Mouse (Mus musculus): ENCODE results near the gene Gm11938. TPM values are rescaled to one million over a fixed set of nuclear protein-coding genes. Genes with fewer than 3 reads are reported as not detected.

The Gm11938 gene
- polyA plus RNA-seq, 1 experiment from 2014 or later, result not detected

GRCm38 (mm10) chr11:99556753-99557152 is 46.4 kb downstream of the Gm11938 start, which contains the start of gene Krtap3-2:
Krtap3-2 (minus strand) TSS chr11:99556853.
- no peak within 1 kb of the TSS for H3K4me3 ChIP-seq (ENCODE audit: low read length)
- H3K27ac ChIP-seq (ENCODE audit: low read length), result no peak within 1 kb of the TSS
- H3K9me3 ChIP-seq (ENCODE audit: control insufficient read depth, low read length), result no peaks in the 10 kb centered on the region
- H3K9ac ChIP-seq (ENCODE audit: low read depth, low read length), result no peak within 1 kb of the TSS
- H3K4me2 ChIP-seq (ENCODE audit: low read depth, low read length), result no peak within 1 kb of the TSS
- no peaks in the 10 kb centered on the region for H3K27me3 ChIP-seq (replicated peaks; ENCODE audit: control insufficient read depth, insufficient read depth, low read length)
- WGBS, result 84% methylated on average over 2 of the region's 2 CpGs
- H3K36me3 ChIP-seq (ENCODE audit: control insufficient read depth, insufficient read depth, low read length), result no peaks in the 10 kb centered on the region
- H3K4me1 ChIP-seq (ENCODE audit: control insufficient read depth, insufficient read depth, low read length), result no peaks in the 10 kb centered on the region
- ATAC-seq, result no peak

GRCm38 (mm10) chr11:99556195-99556594 is 46.9 kb downstream of the Gm11938 start:
- no peak for ATAC-seq
- Histone ChIP-seq H3K36me3 (ENCODE audit: control insufficient read depth, insufficient read depth, low read length) (no peaks in the 10 kb centered on the region), H3K9me3 (ENCODE audit: control insufficient read depth, low read length) (no peaks in the 10 kb centered on the region), H3K27me3 (replicated peaks; ENCODE audit: control insufficient read depth, insufficient read depth, low read length) (no peaks in the 10 kb centered on the region), H3K27ac (ENCODE audit: low read length) (no peak overlapping the region), H3K4me3 (ENCODE audit: low read length) (no peak overlapping the region), H3K4me1 (ENCODE audit: control insufficient read depth, insufficient read depth, low read length) (no peaks in the 10 kb centered on the region), H3K4me2 (ENCODE audit: low read depth, low read length) (no peak overlapping the region), H3K9ac (ENCODE audit: low read depth, low read length) (no peak overlapping the region)
- 90% methylated on average over 2 of the region's 2 CpGs for WGBS

Other genes starting within 250 kb of the Gm11938 start
- gene Krt28, start 228.4 kb downstream of the Gm11938 start, polyA plus RNA-seq (2015; fragmentation: Nextera tagmentation; extraction: Ambion mirVana), result 0.07 TPM in 1 of 2 replicates, not detected in the other
- gene Krt10, start 213.9 kb downstream of the Gm11938 start, polyA plus RNA-seq (2015; fragmentation: Nextera tagmentation; extraction: Ambion mirVana), result 15.5 and 16.4 TPM in 2 replicates
- not detected in 2 replicates for gene Krt12, start 181.0 kb downstream of the Gm11938 start, polyA plus RNA-seq (2015; fragmentation: Nextera tagmentation; extraction: Ambion mirVana)
- 101 and 110 TPM in 2 replicates for gene Krt20, start 165.2 kb downstream of the Gm11938 start, polyA plus RNA-seq (2015; fragmentation: Nextera tagmentation; extraction: Ambion mirVana)
- gene Krt23, start 110.2 kb downstream of the Gm11938 start, polyA plus RNA-seq (2015; fragmentation: Nextera tagmentation; extraction: Ambion mirVana), result 18.4 and 19.6 TPM in 2 replicates
- gene Krt39, start 82.0 kb downstream of the Gm11938 start, polyA plus RNA-seq (2015; fragmentation: Nextera tagmentation; extraction: Ambion mirVana), result not detected in 2 replicates
- not detected in 2 replicates for gene Krt40, start 60.1 kb downstream of the Gm11938 start, polyA plus RNA-seq (2015; fragmentation: Nextera tagmentation; extraction: Ambion mirVana)
- not detected in 2 replicates for gene Krtap3-3, start 52.4 kb downstream of the Gm11938 start, polyA plus RNA-seq (2015; fragmentation: Nextera tagmentation; extraction: Ambion mirVana)
- gene Krtap3-2, start 46.5 kb downstream of the Gm11938 start, polyA plus RNA-seq (2015; fragmentation: Nextera tagmentation; extraction: Ambion mirVana), result not detected in 2 replicates
- gene Gm11939, start 43.8 kb downstream of the Gm11938 start, polyA plus RNA-seq (2015; fragmentation: Nextera tagmentation; extraction: Ambion mirVana), result not detected in 2 replicates
- gene Krtap3-1, start 36.7 kb downstream of the Gm11938 start, polyA plus RNA-seq (2015; fragmentation: Nextera tagmentation; extraction: Ambion mirVana), result not detected in 2 replicates
- not detected in 2 replicates for gene Krtap1-5, start 22.3 kb downstream of the Gm11938 start, polyA plus RNA-seq (2015; fragmentation: Nextera tagmentation; extraction: Ambion mirVana)
- not detected in 2 replicates for gene Krtap1-4, start 19.7 kb downstream of the Gm11938 start, polyA plus RNA-seq (2015; fragmentation: Nextera tagmentation; extraction: Ambion mirVana)
- not detected in 2 replicates for gene Krtap1-3, start 12.0 kb downstream of the Gm11938 start, polyA plus RNA-seq (2015; fragmentation: Nextera tagmentation; extraction: Ambion mirVana)
- gene Krtap9-3, start 5.2 kb downstream of the Gm11938 start, polyA plus RNA-seq (2015; fragmentation: Nextera tagmentation; extraction: Ambion mirVana), result not detected in 2 replicates
- gene Gm11937, start 6.9 kb upstream of the Gm11938 start, polyA plus RNA-seq (2015; fragmentation: Nextera tagmentation; extraction: Ambion mirVana), result not detected in 2 replicates
- not detected in 2 replicates for gene Krtap2-4, start 11.5 kb upstream of the Gm11938 start, polyA plus RNA-seq (2015; fragmentation: Nextera tagmentation; extraction: Ambion mirVana)
- not detected in 2 replicates for gene Gm11562, start 17.1 kb upstream of the Gm11938 start, polyA plus RNA-seq (2015; fragmentation: Nextera tagmentation; extraction: Ambion mirVana)
- not detected in 2 replicates for gene Krtap4-1, start 24.9 kb upstream of the Gm11938 start, polyA plus RNA-seq (2015; fragmentation: Nextera tagmentation; extraction: Ambion mirVana)
- not detected in 2 replicates for gene Krtap4-2, start 31.8 kb upstream of the Gm11938 start, polyA plus RNA-seq (2015; fragmentation: Nextera tagmentation; extraction: Ambion mirVana)
- not detected in 2 replicates for gene Krtap4-7, start 40.8 kb upstream of the Gm11938 start, polyA plus RNA-seq (2015; fragmentation: Nextera tagmentation; extraction: Ambion mirVana)
- gene Gm11555, start 46.9 kb upstream of the Gm11938 start, polyA plus RNA-seq (2015; fragmentation: Nextera tagmentation; extraction: Ambion mirVana), result not detected in 2 replicates
- gene Gm11563, start 55.7 kb upstream of the Gm11938 start, polyA plus RNA-seq (2015; fragmentation: Nextera tagmentation; extraction: Ambion mirVana), result not detected in 2 replicates
- not detected in 2 replicates for gene Krtap4-6, start 62.7 kb upstream of the Gm11938 start, polyA plus RNA-seq (2015; fragmentation: Nextera tagmentation; extraction: Ambion mirVana)
- gene Gm14190, start 87.4 kb upstream of the Gm11938 start, polyA plus RNA-seq (2015; fragmentation: Nextera tagmentation; extraction: Ambion mirVana), result not detected in 2 replicates
- not detected in 2 replicates for gene Gm14180, start 131.0 kb upstream of the Gm11938 start, polyA plus RNA-seq (2015; fragmentation: Nextera tagmentation; extraction: Ambion mirVana)
- gene Gm11595, start 169.6 kb upstream of the Gm11938 start, polyA plus RNA-seq (2015; fragmentation: Nextera tagmentation; extraction: Ambion mirVana), result not detected in 2 replicates
- gene Krtap4-8, start 177.4 kb upstream of the Gm11938 start, polyA plus RNA-seq (2015; fragmentation: Nextera tagmentation; extraction: Ambion mirVana), result not detected in 2 replicates
- not detected in 2 replicates for gene Krtap4-9, start 181.9 kb upstream of the Gm11938 start, polyA plus RNA-seq (2015; fragmentation: Nextera tagmentation; extraction: Ambion mirVana)
- not detected in 2 replicates for gene Gm11596, start 190.2 kb upstream of the Gm11938 start, polyA plus RNA-seq (2015; fragmentation: Nextera tagmentation; extraction: Ambion mirVana)
- not detected in 2 replicates for gene Gm11569, start 195.6 kb upstream of the Gm11938 start, polyA plus RNA-seq (2015; fragmentation: Nextera tagmentation; extraction: Ambion mirVana)
- gene Gm11554, start 201.1 kb upstream of the Gm11938 start, polyA plus RNA-seq (2015; fragmentation: Nextera tagmentation; extraction: Ambion mirVana), result not detected in 2 replicates
- not detected in 2 replicates for gene Krtap4-13, start 206.6 kb upstream of the Gm11938 start, polyA plus RNA-seq (2015; fragmentation: Nextera tagmentation; extraction: Ambion mirVana)
- not detected in 2 replicates for gene Gm11564, start 212.4 kb upstream of the Gm11938 start, polyA plus RNA-seq (2015; fragmentation: Nextera tagmentation; extraction: Ambion mirVana)
- not detected in 2 replicates for gene 2300003K06Rik, start 234.8 kb upstream of the Gm11938 start, polyA plus RNA-seq (2015; fragmentation: Nextera tagmentation; extraction: Ambion mirVana)
- gene Krtap4-16, start 248.3 kb upstream of the Gm11938 start, polyA plus RNA-seq (2015; fragmentation: Nextera tagmentation; extraction: Ambion mirVana), result not detected in 2 replicates

All from intestine, embryonic 16.5 days (tissue).